Mouse (Mus musculus): ENCODE data around the gene Hoxa2. TPM values are rescaled to one million over a fixed set of nuclear protein-coding genes. Genes with fewer than 3 reads are reported as not detected.

Gene Hoxa2
- polyA plus RNA-seq, 1 experiment from 2014 or later = 22.5 TPM

- Histone ChIP-seq H3K4me1 (ENCODE audit: control insufficient read depth, insufficient read depth, low read depth, low read length) (no peaks in the 10 kb centered on the region; the same call in 1 of the 2 replicates), H3K4me2 (ENCODE audit: low read length) (peak overlapping the region; percentile 38), H3K4me3 (ENCODE audit: low read length) (peak overlapping the region; percentile 17), H3K9ac (ENCODE audit: low read depth, low read length) (peak overlapping the region; percentile 8), H3K27ac (ENCODE audit: low read depth, low read length) (peak overlapping the region; percentile 59), H3K27me3 (replicated peaks; ENCODE audit: control insufficient read depth, insufficient read depth, low read length) (peaks cover 45% of the 10 kb centered on the region), H3K36me3 (ENCODE audit: control insufficient read depth, insufficient read depth, low read length) (no peaks in the 10 kb centered on the region), H3K9me3 (ENCODE audit: control insufficient read depth, low read length) (no peaks in the 10 kb centered on the region)
- ATAC-seq = no peak
- 3% methylated on average over 19 of the region's 19 CpGs for WGBS
Observed at GRCm38 (mm10) chr6:52185222-52185621, 20.6 kb upstream of the Hoxa2 start.

GRCm38 (mm10) chr6:52184668-52185067 is 20.0 kb upstream of the Hoxa2 start:
- Histone ChIP-seq H3K9me3 (ENCODE audit: control insufficient read depth, low read length) (no peaks in the 10 kb centered on the region), H3K27ac (ENCODE audit: low read depth, low read length) (peak overlapping the region; percentile 75), H3K4me2 (ENCODE audit: low read length) (peak overlapping the region; percentile 38), H3K27me3 (replicated peaks; ENCODE audit: control insufficient read depth, insufficient read depth, low read length) (peaks cover 45% of the 10 kb centered on the region), H3K4me1 (ENCODE audit: control insufficient read depth, insufficient read depth, low read depth, low read length) (no peaks in the 10 kb centered on the region; the same call in 1 of the 2 replicates), H3K36me3 (ENCODE audit: control insufficient read depth, insufficient read depth, low read length) (no peaks in the 10 kb centered on the region), H3K9ac (ENCODE audit: low read depth, low read length) (0 out of 2 replicates have a peak overlapping the region, but pooled peaks have one; percentile 3), H3K4me3 (ENCODE audit: low read length) (peak overlapping the region; percentile 0; the same call in 1 of the 2 replicates)
- WGBS = 5% methylated on average over 6 of the region's 6 CpGs
- no peak for ATAC-seq

GRCm38 (mm10) chr6:52183311-52184080 is 18.9 kb upstream of the Hoxa2 start:
- Histone ChIP-seq H3K27ac (ENCODE audit: low read depth, low read length) (peak overlapping the region; percentile 75), H3K4me3 (ENCODE audit: low read length) (peak overlapping the region; percentile 12), H3K9ac (ENCODE audit: low read depth, low read length) (peak overlapping the region; percentile 41), H3K9me3 (ENCODE audit: control insufficient read depth, low read length) (no peaks in the 10 kb centered on the region), H3K36me3 (ENCODE audit: control insufficient read depth, insufficient read depth, low read length) (no peaks in the 10 kb centered on the region), H3K27me3 (replicated peaks; ENCODE audit: control insufficient read depth, insufficient read depth, low read length) (peaks cover 48% of the 10 kb centered on the region), H3K4me1 (ENCODE audit: control insufficient read depth, insufficient read depth, low read depth, low read length) (no peaks in the 10 kb centered on the region; the same call in 1 of the 2 replicates), H3K4me2 (ENCODE audit: low read length) (peak overlapping the region; percentile 38)
- 13% methylated on average over 10 of the region's 10 CpGs for WGBS
- ATAC-seq = no peak

GRCm38 (mm10) chr6:52182793-52183192 is 18.2 kb upstream of the Hoxa2 start:
- no peaks in the 10 kb centered on the region for H3K36me3 ChIP-seq (ENCODE audit: control insufficient read depth, insufficient read depth, low read length)
- H3K4me1 ChIP-seq (ENCODE audit: control insufficient read depth, insufficient read depth, low read depth, low read length) = no peaks in the 10 kb centered on the region; the same call in 1 of the 2 replicates
- peak overlapping the region; percentile 38 for H3K4me2 ChIP-seq (ENCODE audit: low read length)
- H3K27me3 ChIP-seq (replicated peaks; ENCODE audit: control insufficient read depth, insufficient read depth, low read length) = peaks cover 49% of the 10 kb centered on the region
- peak overlapping the region; percentile 41 for H3K9ac ChIP-seq (ENCODE audit: low read depth, low read length)
- ATAC-seq = no peak
- H3K9me3 ChIP-seq (ENCODE audit: control insufficient read depth, low read length) = no peaks in the 10 kb centered on the region
- H3K4me3 ChIP-seq (ENCODE audit: low read length) = no peak overlapping the region; the same call in 1 of the 2 replicates
- 22% methylated on average over 1 of the region's 1 CpGs for WGBS
- peak overlapping the region; percentile 75 for H3K27ac ChIP-seq (ENCODE audit: low read depth, low read length)

GRCm38 (mm10) chr6:52182030-52182429 is 17.4 kb upstream of the Hoxa2 start:
- no peak overlapping the region for H3K4me3 ChIP-seq (ENCODE audit: low read length)
- peak overlapping the region; percentile 64 for H3K4me2 ChIP-seq (ENCODE audit: low read length)
- ATAC-seq = no peak
- no peaks in the 10 kb centered on the region for H3K9me3 ChIP-seq (ENCODE audit: control insufficient read depth, low read length)
- H3K9ac ChIP-seq (ENCODE audit: low read depth, low read length) = no peak overlapping the region
- no peaks in the 10 kb centered on the region for H3K36me3 ChIP-seq (ENCODE audit: control insufficient read depth, insufficient read depth, low read length)
- H3K27ac ChIP-seq (ENCODE audit: low read depth, low read length) = no peak overlapping the region
- H3K27me3 ChIP-seq (replicated peaks; ENCODE audit: control insufficient read depth, insufficient read depth, low read length) = peaks cover 44% of the 10 kb centered on the region
- 20% methylated on average over 2 of the region's 2 CpGs for WGBS
- H3K4me1 ChIP-seq (ENCODE audit: control insufficient read depth, insufficient read depth, low read depth, low read length) = no peaks in the 10 kb centered on the region; the same call in 1 of the 2 replicates

GRCm38 (mm10) chr6:52180726-52181125 is 16.1 kb upstream of the Hoxa2 start:
- Histone ChIP-seq H3K27ac (ENCODE audit: low read depth, low read length) (peak overlapping the region; percentile 90), H3K4me1 (ENCODE audit: control insufficient read depth, insufficient read depth, low read depth, low read length) (no peaks in the 10 kb centered on the region; the same call in 1 of the 2 replicates), H3K9ac (ENCODE audit: low read depth, low read length) (peak overlapping the region; percentile 69), H3K36me3 (ENCODE audit: control insufficient read depth, insufficient read depth, low read length) (no peaks in the 10 kb centered on the region), H3K9me3 (ENCODE audit: control insufficient read depth, low read length) (no peaks in the 10 kb centered on the region), H3K4me3 (ENCODE audit: low read length) (peak overlapping the region; percentile 52), H3K27me3 (replicated peaks; ENCODE audit: control insufficient read depth, insufficient read depth, low read length) (peaks cover 33% of the 10 kb centered on the region), H3K4me2 (ENCODE audit: low read length) (peak overlapping the region; percentile 64)
- no peak for ATAC-seq
- 16% methylated on average over 3 of the region's 3 CpGs for WGBS

GRCm38 (mm10) chr6:52180213-52180710 is 15.6 kb upstream of the Hoxa2 start:
- ATAC-seq = no peak
- H3K27ac ChIP-seq (ENCODE audit: low read depth, low read length) = peak overlapping the region; percentile 90
- H3K27me3 ChIP-seq (replicated peaks; ENCODE audit: control insufficient read depth, insufficient read depth, low read length) = peaks cover 32% of the 10 kb centered on the region
- peak overlapping the region; percentile 69 for H3K9ac ChIP-seq (ENCODE audit: low read depth, low read length)
- H3K4me1 ChIP-seq (ENCODE audit: control insufficient read depth, insufficient read depth, low read depth, low read length) = no peaks in the 10 kb centered on the region
- H3K36me3 ChIP-seq (ENCODE audit: control insufficient read depth, insufficient read depth, low read length) = no peaks in the 10 kb centered on the region
- 6% methylated on average over 11 of the region's 11 CpGs for WGBS
- peak overlapping the region; percentile 64 for H3K4me2 ChIP-seq (ENCODE audit: low read length)
- H3K4me3 ChIP-seq (ENCODE audit: low read length) = peak overlapping the region; percentile 52
- no peaks in the 10 kb centered on the region for H3K9me3 ChIP-seq (ENCODE audit: control insufficient read depth, low read length)

GRCm38 (mm10) chr6:52179690-52180089 is 15.1 kb upstream of the Hoxa2 start:
- H3K4me3 ChIP-seq (ENCODE audit: low read length) = peak overlapping the region; percentile 52
- H3K9ac ChIP-seq (ENCODE audit: low read depth, low read length) = peak overlapping the region; percentile 69
- H3K9me3 ChIP-seq (ENCODE audit: control insufficient read depth, low read length) = no peaks in the 10 kb centered on the region
- no peaks in the 10 kb centered on the region for H3K4me1 ChIP-seq (ENCODE audit: control insufficient read depth, insufficient read depth, low read depth, low read length)
- 2% methylated on average over 10 of the region's 10 CpGs for WGBS
- H3K36me3 ChIP-seq (ENCODE audit: control insufficient read depth, insufficient read depth, low read length) = no peaks in the 10 kb centered on the region
- H3K4me2 ChIP-seq (ENCODE audit: low read length) = peak overlapping the region; percentile 64
- H3K27me3 ChIP-seq (replicated peaks; ENCODE audit: control insufficient read depth, insufficient read depth, low read length) = peaks cover 36% of the 10 kb centered on the region
- peak overlapping the region; percentile 90 for H3K27ac ChIP-seq (ENCODE audit: low read depth, low read length)
- ATAC-seq = no peak

- H3K4me3 ChIP-seq (ENCODE audit: low read length) = peak overlapping the region; percentile 52
- H3K9ac ChIP-seq (ENCODE audit: low read depth, low read length) = peak overlapping the region; percentile 69
- H3K9me3 ChIP-seq (ENCODE audit: control insufficient read depth, low read length) = no peaks in the 10 kb centered on the region
- H3K4me1 ChIP-seq (ENCODE audit: control insufficient read depth, insufficient read depth, low read depth, low read length) = no peaks in the 10 kb centered on the region
- peaks cover 38% of the 10 kb centered on the region for H3K27me3 ChIP-seq (replicated peaks; ENCODE audit: control insufficient read depth, insufficient read depth, low read length)
- H3K4me2 ChIP-seq (ENCODE audit: low read length) = peak overlapping the region; percentile 64
- no peaks in the 10 kb centered on the region for H3K36me3 ChIP-seq (ENCODE audit: control insufficient read depth, insufficient read depth, low read length)
- peak overlapping the region; percentile 90 for H3K27ac ChIP-seq (ENCODE audit: low read depth, low read length)
- no peak for ATAC-seq
- WGBS = 1% methylated on average over 4 of the region's 4 CpGs
Observed at GRCm38 (mm10) chr6:52178918-52179665, 14.5 kb upstream of the Hoxa2 start.
